Mouse (Mus musculus) embryonic fibroblast, embryonic 13.5 days (primary cell): ENCODE measurements around the gene Bcl2l14. TPM values are rescaled to one million over a fixed set of nuclear protein-coding genes. Genes with fewer than 3 reads are reported as not detected.
A peak's percentile ranks its signal among the peaks of the same experiment; 100 is the strongest.

Source experiments
- H3K27ac ChIP-seq: 2 replicates; pipeline ENCODE4 v1.5.1; 2012; ENCODE audit warnings: low read length, control low read depth, inconsistent platforms; ENCODE audit not compliant: insufficient read depth
- H3K4me1 ChIP-seq: 2 replicates; pipeline ENCODE4 v1.6.1; 2011; ENCODE audit warnings: low read length; ENCODE audit not compliant: control insufficient read depth, insufficient read depth
- H3K4me3 ChIP-seq: 2 replicates; pipeline ENCODE4 v1.5.1; 2011; ENCODE audit warnings: mild to moderate bottlenecking, control low read depth, low read length; ENCODE audit not compliant: insufficient read depth
- CTCF ChIP-seq: IDR thresholded peaks from 2 replicates; pipeline ENCODE4 v1.5.1; 2011; ENCODE audit warnings: mild to moderate bottlenecking, control low read depth, low read length, moderate library complexity, borderline replicate concordance; ENCODE audit not compliant: insufficient read depth
- POLR2A ChIP-seq: IDR thresholded peaks from 2 replicates; pipeline ENCODE4 v1.6.1; 2011; ENCODE audit warnings: low read depth, mild to moderate bottlenecking, control low read depth, low read length, moderate library complexity
- polyA plus RNA-seq: library from polyadenylated mRNA; stranded (reverse); fragments of >200 nt; gene quantifications from 2 replicates; pipeline ENCODE4 v1.2.4, GENCODE M21; 2011; ENCODE audit warnings: low read depth; ENCODE audit not compliant: missing spikeins, insufficient read length

Gene Bcl2l14
- not detected in 2 replicates for polyA plus RNA-seq

- Histone ChIP-seq H3K4me1 (no peaks in the 10 kb centered on the region), H3K4me3 (no peak within 1 kb of the TSS), H3K27ac (no peak within 1 kb of the TSS)
- TF ChIP-seq CTCF (no peak), POLR2A (no peak)
Observed at GRCm38 (mm10) chr6:134396018-134396417, at the start of gene Bcl2l14. Bcl2l14 (plus strand) TSS chr6:134396318.

DNA sequence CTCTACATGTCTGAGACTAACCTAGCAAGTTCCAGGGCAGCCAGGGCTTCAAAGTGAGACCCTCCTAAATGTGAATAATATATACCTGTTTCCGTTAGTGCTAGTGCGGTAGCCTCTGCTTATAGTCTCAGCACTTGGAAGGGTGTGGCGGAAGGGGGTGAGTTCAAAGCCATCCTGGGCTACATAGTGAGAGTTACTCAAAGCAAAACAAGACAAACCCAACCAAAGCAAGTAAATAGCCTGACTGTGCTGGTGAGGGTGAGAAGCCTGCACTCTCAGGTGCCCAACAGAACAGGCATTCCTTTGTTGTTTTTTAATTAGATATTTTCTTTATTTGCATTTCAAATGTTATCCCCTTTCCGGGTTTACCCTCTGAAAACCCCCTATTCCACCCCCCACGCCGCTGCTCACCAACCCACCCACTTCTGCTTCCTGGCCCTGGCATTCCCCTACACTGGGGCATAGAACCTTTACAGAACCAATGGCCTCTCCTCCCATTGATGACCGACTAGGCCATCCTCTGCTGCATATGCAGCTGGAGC, 47.5 kb upstream of the Bcl2l14 start:
- TF ChIP-seq CTCF (no peak), POLR2A (no peak)
- Histone ChIP-seq H3K4me1 (no peaks in the 10 kb centered on the region), H3K27ac (no peak overlapping the region), H3K4me3 (no peak overlapping the region)

GRCm38 (mm10) chr6:134352881-134353280, 43.2 kb upstream of the Bcl2l14 start:
- Histone ChIP-seq H3K27ac (no peak overlapping the region), H3K4me3 (no peak overlapping the region), H3K4me1 (no peaks in the 10 kb centered on the region)
- TF ChIP-seq POLR2A: no peak
- no peak for TF ChIP-seq CTCF

DNA sequence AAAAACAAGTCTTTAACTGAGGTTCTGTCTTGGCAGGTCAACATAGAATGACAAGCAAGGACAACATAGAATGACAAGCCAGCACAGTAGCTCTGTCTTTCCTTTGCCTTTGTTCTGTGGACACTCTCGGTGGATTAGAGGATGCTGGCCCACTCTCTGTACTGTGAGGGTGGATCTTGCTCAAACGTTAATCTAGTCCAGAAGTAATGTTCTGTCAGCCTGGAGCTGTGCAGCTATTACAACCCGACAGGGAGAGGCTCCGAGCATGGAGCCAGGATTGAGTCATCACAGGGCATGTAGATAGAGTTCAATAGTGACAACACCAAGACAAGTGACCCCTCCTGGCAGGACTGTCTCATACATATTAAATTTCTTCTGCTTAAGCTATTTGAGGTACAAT, 42.4 kb upstream of the Bcl2l14 start:
- no peaks in the 10 kb centered on the region for H3K4me1 ChIP-seq
- TF ChIP-seq POLR2A (no peak), CTCF (no peak)
- H3K27ac ChIP-seq: no peak overlapping the region
- H3K4me3 ChIP-seq: no peak overlapping the region

DNA sequence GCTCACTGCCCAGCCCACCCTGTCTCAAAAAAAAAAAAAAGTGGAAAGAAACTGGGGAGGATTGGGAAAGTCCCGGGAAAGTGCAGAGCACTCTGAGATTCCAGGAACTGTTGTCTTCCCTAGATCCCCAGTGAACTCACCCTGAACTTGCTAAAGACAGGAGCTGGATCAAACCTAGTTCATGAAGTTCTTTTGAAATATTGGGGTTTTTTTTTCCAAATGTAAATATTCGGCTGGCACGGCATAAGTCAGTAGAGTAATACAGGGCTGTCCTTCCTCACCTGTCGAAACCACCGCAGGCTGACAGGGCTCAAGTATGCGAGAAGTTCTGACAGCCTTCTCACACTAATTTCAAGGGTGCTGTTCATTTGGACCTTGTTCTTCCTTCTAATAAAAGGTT, 38.5 kb upstream of the Bcl2l14 start:
- Histone ChIP-seq H3K27ac (no peak overlapping the region), H3K4me1 (no peaks in the 10 kb centered on the region), H3K4me3 (no peak overlapping the region)
- TF ChIP-seq POLR2A: no peak
- TF ChIP-seq CTCF: no peak

DNA sequence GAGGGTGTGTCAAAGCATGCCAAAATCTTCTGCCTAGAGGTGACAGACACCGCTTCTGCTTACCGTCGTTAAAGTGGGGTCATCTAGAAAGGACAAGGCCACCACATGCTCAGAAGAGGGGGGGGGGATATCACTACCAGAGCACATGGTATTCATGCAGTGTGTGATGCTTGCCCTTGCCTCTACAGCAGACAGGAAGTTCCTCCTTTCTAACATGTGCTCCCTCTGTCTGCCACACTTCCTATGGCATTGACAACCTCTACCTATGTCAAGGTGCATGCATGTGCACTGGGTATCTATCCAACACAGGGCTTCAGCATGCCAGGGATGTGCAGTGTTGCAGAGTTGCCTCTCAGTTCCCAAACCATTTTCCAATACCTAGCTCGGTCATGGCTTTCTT, 36.0 kb upstream of the Bcl2l14 start:
- no peak overlapping the region for H3K27ac ChIP-seq
- no peak overlapping the region for H3K4me3 ChIP-seq
- no peaks in the 10 kb centered on the region for H3K4me1 ChIP-seq
- TF ChIP-seq POLR2A (no peak), CTCF (no peak)

DNA sequence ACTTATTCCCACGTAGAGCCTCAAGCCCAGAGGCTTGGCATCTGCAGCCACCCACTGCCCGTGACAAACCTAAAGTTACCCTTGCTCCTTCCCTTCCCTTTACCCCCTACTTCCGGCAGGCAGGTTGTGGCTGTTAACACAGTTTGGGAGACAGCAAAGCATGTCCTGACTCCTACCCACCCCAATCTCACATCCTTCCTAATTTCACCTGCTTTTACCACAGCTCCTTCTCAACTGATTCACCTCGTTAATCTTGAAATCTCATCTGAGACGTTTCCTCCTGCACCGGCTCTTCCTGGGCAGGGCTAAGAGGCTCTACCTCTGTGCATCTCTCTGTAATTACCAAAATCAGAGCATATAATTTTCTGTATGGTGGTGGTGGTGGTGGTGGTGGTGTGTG, 31.5 kb upstream of the Bcl2l14 start:
- no peak for TF ChIP-seq POLR2A
- no peak for TF ChIP-seq CTCF

GRCm38 (mm10) chr6:134365952-134366351, 30.2 kb upstream of the Bcl2l14 start:
- 0 out of 2 replicates have a peak, but pooled peaks cover 3% of the 10 kb centered on the region for H3K4me1 ChIP-seq
- no peak overlapping the region for H3K4me3 ChIP-seq
- TF ChIP-seq CTCF: peak; percentile 22; the same call in 1 of the 2 replicates
- no peak for TF ChIP-seq POLR2A

More for the DNA sequence above, 31.5 kb upstream of the Bcl2l14 start:
- Histone ChIP-seq H3K4me3 (no peak overlapping the region), H3K4me1 (0 out of 2 replicates have a peak, but pooled peaks cover 3% of the 10 kb centered on the region), H3K27ac (no peak overlapping the region)

DNA sequence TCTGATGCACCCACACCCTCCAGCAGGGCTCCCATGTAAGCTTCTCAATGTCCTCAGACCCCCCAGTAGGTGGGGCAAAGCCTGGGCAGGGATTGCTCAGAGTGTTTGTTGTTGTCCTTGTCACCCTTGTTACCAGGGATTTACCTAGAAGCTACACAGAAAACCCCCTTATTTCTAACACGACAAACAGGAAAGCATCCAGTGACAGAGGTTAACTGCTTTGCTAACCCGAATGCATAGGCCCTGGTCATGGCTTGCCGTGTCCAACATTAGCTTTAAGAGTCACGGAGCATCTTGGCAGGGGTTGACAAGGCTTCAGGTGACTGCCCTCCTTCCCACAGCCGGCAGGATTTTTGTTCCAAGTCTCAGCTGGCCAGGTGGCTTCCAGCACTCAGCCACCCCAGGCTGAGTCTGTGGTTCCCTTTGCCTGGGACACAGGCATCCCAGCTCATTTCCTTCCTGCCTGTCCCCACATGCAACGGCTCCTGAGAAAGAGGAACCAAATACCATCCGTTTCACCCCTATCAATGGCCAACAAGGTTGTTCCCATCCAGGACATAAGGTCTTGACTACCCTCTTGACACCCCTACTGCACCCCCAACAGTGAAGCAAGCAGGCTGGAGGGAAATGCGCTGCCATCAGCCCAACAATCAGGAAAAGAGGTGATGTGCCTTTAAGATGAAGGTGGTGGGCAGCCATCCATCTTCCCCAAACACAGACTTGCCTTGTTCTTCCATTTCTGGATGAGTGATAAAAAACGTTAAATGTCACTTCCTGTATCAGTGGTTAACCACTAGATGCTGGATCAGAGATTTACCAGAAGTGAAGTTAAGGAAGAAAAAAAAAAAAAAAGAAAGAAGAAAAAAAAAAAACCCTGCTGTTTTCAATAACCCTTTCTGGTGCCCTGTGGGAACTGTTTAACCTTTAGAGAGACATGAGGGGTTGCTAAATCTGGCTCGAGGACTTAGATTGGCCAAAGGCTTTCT, 29.5 kb upstream of the Bcl2l14 start:
- no peak overlapping the region for H3K4me3 ChIP-seq
- H3K4me1 ChIP-seq: 0 out of 2 replicates have a peak, but pooled peaks cover 3% of the 10 kb centered on the region
- H3K27ac ChIP-seq: no peak overlapping the region
- TF ChIP-seq POLR2A (no peak), CTCF (no peak)

More at GRCm38 (mm10) chr6:134365952-134366351, 30.2 kb upstream of the Bcl2l14 start:
- H3K27ac ChIP-seq: no peak overlapping the region

GRCm38 (mm10) chr6:134367366-134368281, 28.5 kb upstream of the Bcl2l14 start:
- no peak overlapping the region for H3K4me3 ChIP-seq
- H3K27ac ChIP-seq: no peak overlapping the region
- TF ChIP-seq POLR2A (no peak), CTCF (no peak)
- H3K4me1 ChIP-seq: 0 out of 2 replicates have a peak, but pooled peaks cover 3% of the 10 kb centered on the region
